Mouse (Mus musculus) heart, embryonic 16.5 days (tissue): ENCODE results near the gene Mgat5b. TPM values are rescaled to one million over a fixed set of nuclear protein-coding genes. Genes with fewer than 3 reads are reported as not detected.

Experiments
- ATAC-seq: fragments of 200-750 bp; cut with Nextera tagmentation; replicated peaks from 2 replicates; pipeline ENCODE4 v1.8.0; 2017; ENCODE audit warnings: moderate number of reproducible peaks; ENCODE audit not compliant: insufficient read depth, low FRiP score; ENCODE audit errors: extremely low read depth
- H3K27ac ChIP-seq: fragments of 300-500 bp; sonication (generic); 2 replicates; pipeline ENCODE4 v1.5.1; 2014; ENCODE audit warnings: mild to moderate bottlenecking, low read length, control low read depth, moderate library complexity
- H3K27me3 ChIP-seq: fragments of 300-500 bp; sonication (generic); 2 replicates; pipeline ENCODE4 v1.6.1; 2014; ENCODE audit warnings: low read length, mixed read lengths; ENCODE audit not compliant: control insufficient read depth, insufficient read depth
- H3K36me3 ChIP-seq: fragments of 300-500 bp; sonication (generic); 2 replicates; pipeline ENCODE4 v1.6.1; 2014; ENCODE audit not compliant: control insufficient read depth, insufficient read depth
- H3K4me1 ChIP-seq: fragments of 300-500 bp; sonication (generic); 2 replicates; pipeline ENCODE4 v1.6.1; 2014; ENCODE audit warnings: low read length, mixed read lengths; ENCODE audit not compliant: control insufficient read depth, insufficient read depth
- H3K4me2 ChIP-seq: fragments of 300-500 bp; sonication (generic); 2 replicates; pipeline ENCODE4 v1.6.1; 2014; ENCODE audit warnings: low read depth, mild to moderate bottlenecking, control low read depth, low read length
- H3K4me3 ChIP-seq: fragments of 300-500 bp; sonication (generic); 2 replicates; pipeline ENCODE4 v1.5.1; 2014; ENCODE audit warnings: mild to moderate bottlenecking, control low read depth, low read length
- H3K9ac ChIP-seq: fragments of 300-500 bp; sonication (generic); 2 replicates; pipeline ENCODE4 v1.6.1; 2014; ENCODE audit warnings: low read length, control low read depth
- H3K9me3 ChIP-seq: fragments of 300-500 bp; sonication (generic); replicated peaks from 2 replicates; pipeline ENCODE4 v1.6.1; 2016; ENCODE audit warnings: low read length; ENCODE audit not compliant: control insufficient read depth
- WGBS: fragments of 180-500 bp; shearing (Covaris S2); extraction: QIAGEN DNeasy Blood & Tissue Kit; methylation state at CpG from one replicate; pipeline ENCODE4 v1.1.7; 2014; 5-methylcytosine and 5-hydroxymethylcytosine counted together
- polyA plus RNA-seq: library from polyadenylated mRNA; unstranded; fragments of >200 nt; fragmentation: Nextera tagmentation; extraction: Ambion mirVana; gene quantifications from 2 replicates; pipeline ENCODE4 v1.2.1, GENCODE M21; 2015

Gene Mgat5b
- polyA plus RNA-seq, 1 experiment from 2014 or later = 0.34 TPM

DNA sequence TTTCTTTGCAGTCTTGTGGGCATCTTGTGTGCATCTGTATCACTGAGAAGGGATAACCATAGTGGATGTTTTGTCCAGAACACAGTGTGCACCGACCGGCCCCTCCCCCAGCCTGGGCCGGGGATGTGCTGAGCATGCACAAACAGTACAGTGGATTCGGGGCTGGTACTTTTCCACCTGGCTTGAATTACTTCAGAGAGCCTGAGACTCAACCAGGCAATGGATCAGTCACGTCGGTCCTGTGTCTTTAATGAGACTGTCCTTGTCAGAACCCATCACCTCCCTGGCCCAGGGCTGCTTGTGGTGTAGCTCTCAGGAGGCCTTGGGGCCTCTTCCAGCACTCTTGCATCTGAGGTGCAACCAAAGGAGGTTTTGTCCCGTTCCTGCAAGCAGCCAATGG lies 46.4 kb downstream of the Mgat5b start:
- Histone ChIP-seq H3K9me3 (no peaks in the 10 kb centered on the region), H3K27ac (no peak overlapping the region), H3K4me1 (peaks cover 2% of the 10 kb centered on the region; the same call in 1 of the 2 replicates), H3K36me3 (no peaks in the 10 kb centered on the region), H3K27me3 (no peaks in the 10 kb centered on the region), H3K9ac (no peak overlapping the region), H3K4me3 (no peak overlapping the region), H3K4me2 (no peak overlapping the region)
- WGBS = 67% methylated on average over 7 of the region's 7 CpGs
- no peak for ATAC-seq

DNA sequence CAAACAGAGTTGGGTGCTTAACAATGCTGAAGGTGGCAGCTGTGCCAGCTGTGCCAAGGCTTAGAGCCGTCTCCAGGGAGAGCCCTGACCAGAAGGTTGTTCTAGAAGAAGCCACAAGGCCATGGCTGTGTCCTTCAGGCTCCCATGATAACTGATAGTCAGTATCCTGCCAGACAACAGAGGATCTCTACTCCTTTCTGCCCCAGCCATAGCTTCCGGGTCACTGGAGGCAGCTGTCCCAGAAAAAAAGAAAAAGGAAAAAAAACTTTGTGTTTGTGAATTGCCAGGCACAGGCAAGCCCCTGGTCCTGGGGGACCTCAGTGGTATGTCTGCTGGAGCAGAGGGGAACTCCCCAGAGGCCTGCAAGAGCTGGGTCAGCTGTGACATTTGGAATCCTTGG lies 47.3 kb downstream of the Mgat5b start:
- Histone ChIP-seq H3K4me2 (no peak overlapping the region), H3K27me3 (no peaks in the 10 kb centered on the region), H3K4me1 (peaks cover 2% of the 10 kb centered on the region; the same call in 1 of the 2 replicates), H3K9ac (no peak overlapping the region), H3K27ac (no peak overlapping the region), H3K9me3 (no peaks in the 10 kb centered on the region), H3K4me3 (no peak overlapping the region), H3K36me3 (no peaks in the 10 kb centered on the region)
- WGBS = 60% methylated on average over 2 of the region's 2 CpGs
- no peak; the same call in 1 of the 2 replicates for ATAC-seq

DNA sequence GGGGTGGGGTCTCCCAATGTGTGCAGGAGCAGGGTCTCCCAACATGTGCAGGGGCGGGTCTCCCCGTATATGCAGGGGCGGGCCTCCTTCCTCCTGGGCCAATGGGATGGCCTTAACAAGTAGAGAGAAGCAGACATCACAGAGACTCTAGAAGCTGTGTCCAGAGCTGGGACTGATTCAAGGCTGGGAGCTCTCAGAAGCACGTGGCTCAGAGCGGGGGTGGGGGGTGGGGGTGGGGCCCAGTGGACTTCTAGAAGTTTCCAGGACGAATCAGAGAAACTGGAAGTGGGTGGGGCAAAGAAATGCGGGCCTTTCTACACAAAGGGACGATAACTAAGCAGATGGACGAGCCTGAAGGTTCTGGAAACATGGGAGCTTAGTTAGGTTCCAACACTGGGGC lies 49.9 kb downstream of the Mgat5b start:
- H3K4me2 ChIP-seq = no peak overlapping the region
- 78% methylated on average over 9 of the region's 9 CpGs for WGBS
- H3K4me3 ChIP-seq = no peak overlapping the region
- no peaks in the 10 kb centered on the region for H3K9me3 ChIP-seq
- no peak overlapping the region for H3K9ac ChIP-seq
- H3K27me3 ChIP-seq = no peaks in the 10 kb centered on the region
- H3K4me1 ChIP-seq = peaks cover 2% of the 10 kb centered on the region; the same call in 1 of the 2 replicates
- no peak overlapping the region for H3K27ac ChIP-seq
- ATAC-seq = no peak
- no peaks in the 10 kb centered on the region for H3K36me3 ChIP-seq

DNA sequence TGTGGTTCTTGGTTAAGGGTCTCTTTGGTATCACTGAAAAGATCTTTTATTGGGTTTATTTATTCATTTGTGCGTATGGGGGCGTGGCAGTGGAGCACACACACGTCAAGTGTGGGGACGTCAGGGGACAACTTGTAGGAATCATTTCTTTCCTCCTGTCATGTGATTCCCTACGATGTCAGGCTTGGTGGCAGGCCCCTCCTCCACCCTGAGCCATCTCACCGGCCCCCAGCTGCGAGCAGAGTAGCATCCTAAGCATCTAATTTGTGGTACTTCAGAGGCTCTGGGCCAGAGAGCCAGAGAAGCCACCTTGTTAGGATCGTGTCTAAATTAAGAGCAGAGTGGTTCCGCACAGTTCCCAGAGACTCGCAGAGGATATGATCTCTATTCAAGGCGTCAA lies 50.8 kb downstream of the Mgat5b start:
- ATAC-seq = no peak

DNA sequence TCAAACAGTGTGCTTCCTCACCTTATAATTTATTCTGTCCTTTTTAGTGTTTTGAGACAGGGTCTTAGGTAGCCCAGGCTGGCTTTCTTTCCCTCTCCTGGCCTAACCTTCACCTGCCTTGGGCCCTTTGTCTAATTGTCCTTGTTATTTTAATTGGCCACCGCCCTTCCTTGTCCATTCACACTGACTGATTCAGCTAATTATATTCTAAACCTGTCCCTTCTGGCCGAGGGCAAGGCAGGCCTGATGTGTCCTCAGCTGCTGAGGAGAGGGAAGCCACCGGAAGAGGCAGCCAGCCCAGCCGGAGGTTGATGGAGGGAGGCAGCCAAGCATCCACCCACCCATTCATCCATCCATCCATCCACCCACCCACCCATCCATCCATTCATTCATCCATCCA lies 52.2 kb downstream of the Mgat5b start:
- no peak overlapping the region for H3K27ac ChIP-seq
- WGBS = 80% methylated on average over 4 of the region's 4 CpGs
- H3K9ac ChIP-seq = no peak overlapping the region
- no peaks in the 10 kb centered on the region for H3K9me3 ChIP-seq
- no peaks in the 10 kb centered on the region for H3K27me3 ChIP-seq
- no peak for ATAC-seq
- no peak overlapping the region for H3K4me3 ChIP-seq
- H3K4me2 ChIP-seq = no peak overlapping the region
- H3K36me3 ChIP-seq = no peaks in the 10 kb centered on the region
- H3K4me1 ChIP-seq = peaks cover 2% of the 10 kb centered on the region; the same call in 1 of the 2 replicates

More for the DNA sequence above, 50.8 kb downstream of the Mgat5b start:
- Histone ChIP-seq H3K27ac (no peak overlapping the region), H3K9me3 (no peaks in the 10 kb centered on the region), H3K27me3 (no peaks in the 10 kb centered on the region), H3K9ac (no peak overlapping the region), H3K4me1 (peaks cover 2% of the 10 kb centered on the region; the same call in 1 of the 2 replicates), H3K36me3 (no peaks in the 10 kb centered on the region), H3K4me2 (no peak overlapping the region), H3K4me3 (no peak overlapping the region)
- 52% methylated on average over 11 of the region's 11 CpGs for WGBS

DNA sequence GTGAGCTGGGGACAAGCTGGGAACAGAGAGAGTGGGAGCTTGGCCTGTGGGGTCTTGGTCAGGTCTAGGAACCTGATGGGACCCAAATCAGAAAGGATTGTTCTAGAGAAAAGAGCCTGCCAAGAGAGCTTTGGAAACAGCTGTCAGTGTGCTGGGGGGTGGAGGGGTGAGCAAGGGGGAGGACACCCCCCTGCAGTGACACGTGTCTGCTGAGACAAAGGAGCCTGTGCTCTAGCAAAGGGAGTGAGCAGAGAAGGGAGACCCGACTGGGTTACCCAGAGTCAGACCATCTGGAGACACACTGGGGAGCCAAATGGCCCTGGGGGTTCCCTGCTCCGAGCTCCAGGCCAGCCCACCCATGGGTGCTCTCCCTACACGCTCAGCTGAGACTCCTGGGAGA lies 54.2 kb downstream of the Mgat5b start:
- Histone ChIP-seq H3K4me1 (no peaks in the 10 kb centered on the region; the same call in 1 of the 2 replicates), H3K9ac (no peak overlapping the region), H3K4me3 (no peak overlapping the region), H3K4me2 (no peak overlapping the region), H3K27me3 (0 out of 2 replicates have a peak, but pooled peaks cover 2% of the 10 kb centered on the region), H3K9me3 (no peaks in the 10 kb centered on the region), H3K36me3 (no peaks in the 10 kb centered on the region), H3K27ac (no peak overlapping the region)
- ATAC-seq = no peak
- 66% methylated on average over 4 of the region's 4 CpGs for WGBS

DNA sequence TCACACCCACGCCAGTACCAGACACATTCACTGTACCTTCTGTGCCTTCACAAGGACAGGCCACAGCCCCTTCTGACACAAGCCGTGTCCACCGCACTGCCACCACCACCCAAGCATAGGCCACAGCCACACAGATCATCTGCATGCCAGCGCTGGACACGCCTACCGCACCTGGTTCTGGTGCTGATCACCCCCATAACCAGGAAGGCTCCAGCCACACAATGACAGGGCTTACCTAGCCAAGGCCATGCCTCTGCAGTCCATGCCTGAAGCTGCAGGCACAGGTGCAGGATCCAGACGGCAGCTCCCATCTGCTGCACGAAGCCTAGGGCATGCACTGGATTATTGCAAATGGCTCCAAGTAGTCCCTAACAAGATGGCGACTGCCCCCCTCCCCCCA lies 54.8 kb downstream of the Mgat5b start:
- no peaks in the 10 kb centered on the region; the same call in 1 of the 2 replicates for H3K4me1 ChIP-seq
- H3K9ac ChIP-seq = no peak overlapping the region
- no peak for ATAC-seq

DNA sequence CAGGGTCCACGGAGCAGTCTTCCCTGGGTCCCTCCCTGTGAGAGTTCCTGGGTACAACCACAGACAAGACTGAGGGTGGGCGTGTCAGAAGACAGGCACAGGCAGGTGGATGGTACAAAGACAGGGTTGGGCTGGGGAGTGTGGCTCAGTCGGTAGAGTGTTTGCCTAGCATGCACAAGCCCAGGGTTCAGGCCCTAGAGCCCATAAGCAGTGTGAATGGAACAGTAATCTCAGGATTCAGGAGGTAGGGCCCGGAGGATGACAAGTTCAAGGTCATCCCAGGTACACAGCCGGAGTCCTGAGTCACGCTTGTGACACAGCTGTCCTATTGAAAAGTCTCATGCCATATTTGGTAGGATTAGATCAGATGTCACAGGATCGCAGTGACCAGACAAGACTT lies 55.7 kb downstream of the Mgat5b start:
- 0 out of 2 replicates have a peak, but pooled peaks cover 2% of the 10 kb centered on the region for H3K27me3 ChIP-seq
- WGBS = 79% methylated on average over 7 of the region's 7 CpGs

More for the DNA sequence above, 54.8 kb downstream of the Mgat5b start:
- H3K4me3 ChIP-seq = no peak overlapping the region
- H3K9me3 ChIP-seq = no peaks in the 10 kb centered on the region
- H3K27ac ChIP-seq = no peak overlapping the region
- H3K27me3 ChIP-seq = 0 out of 2 replicates have a peak, but pooled peaks cover 2% of the 10 kb centered on the region
- no peaks in the 10 kb centered on the region for H3K36me3 ChIP-seq
- 92% methylated on average over 9 of the region's 9 CpGs for WGBS
- H3K4me2 ChIP-seq = no peak overlapping the region

DNA sequence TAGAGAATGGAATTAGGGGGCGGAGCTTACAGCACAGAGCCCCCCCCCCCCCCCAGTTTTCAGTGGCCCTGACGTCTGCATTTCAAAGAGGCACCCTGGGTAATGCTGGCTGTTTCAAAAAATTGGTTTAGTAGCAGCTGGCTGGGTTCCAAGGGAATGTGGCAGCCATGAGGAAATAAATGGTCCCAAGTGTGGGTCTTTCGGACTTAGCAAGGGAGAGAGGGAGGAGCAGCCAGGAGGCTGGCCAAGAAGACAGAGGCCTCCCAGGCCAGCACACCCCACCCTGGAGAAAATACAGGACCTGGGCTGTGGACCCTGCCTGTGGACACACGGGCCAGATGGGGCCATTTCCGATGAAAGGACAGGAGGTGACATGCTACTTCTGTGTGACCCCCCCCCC lies 61.6 kb downstream of the Mgat5b start:
- H3K4me3 ChIP-seq = no peak overlapping the region
- H3K9me3 ChIP-seq = no peaks in the 10 kb centered on the region
- ATAC-seq = no peak
- 21% methylated on average over 5 of the region's 5 CpGs for WGBS
- H3K27ac ChIP-seq = no peak overlapping the region
- H3K36me3 ChIP-seq = no peaks in the 10 kb centered on the region
- H3K9ac ChIP-seq = no peak overlapping the region
- no peak overlapping the region for H3K4me2 ChIP-seq
- 0 out of 2 replicates have a peak, but pooled peaks cover 2% of the 10 kb centered on the region for H3K27me3 ChIP-seq
- H3K4me1 ChIP-seq = 0 out of 2 replicates have a peak, but pooled peaks cover 3% of the 10 kb centered on the region

More for the DNA sequence above, 55.7 kb downstream of the Mgat5b start:
- no peak for ATAC-seq
- no peak overlapping the region for H3K4me2 ChIP-seq
- no peak overlapping the region for H3K27ac ChIP-seq
- H3K9me3 ChIP-seq = no peaks in the 10 kb centered on the region
- H3K4me1 ChIP-seq = no peaks in the 10 kb centered on the region; the same call in 1 of the 2 replicates
- no peak overlapping the region for H3K4me3 ChIP-seq
- no peaks in the 10 kb centered on the region for H3K36me3 ChIP-seq
- no peak overlapping the region for H3K9ac ChIP-seq
